Mouse (Mus musculus) cerebellum, adult 11-12 months (tissue): Measurements from ENCODE around the gene H2-Q7.
"Not testable (repeated sequence)": the region's sequence is repeated elsewhere in the genome, so short reads cannot be mapped to it uniquely, and the experiment has no call there.

Source experiments
- DNase-seq: peaks from one replicate; pipeline ENCODE4 v3.0.0; 2022

Gene H2-Q7

GRCm38 (mm10) chr17:35437386-35437936, 1.5 kb upstream of the H2-Q7 start:
- DNase-seq = not testable (repeated sequence)

DNA sequence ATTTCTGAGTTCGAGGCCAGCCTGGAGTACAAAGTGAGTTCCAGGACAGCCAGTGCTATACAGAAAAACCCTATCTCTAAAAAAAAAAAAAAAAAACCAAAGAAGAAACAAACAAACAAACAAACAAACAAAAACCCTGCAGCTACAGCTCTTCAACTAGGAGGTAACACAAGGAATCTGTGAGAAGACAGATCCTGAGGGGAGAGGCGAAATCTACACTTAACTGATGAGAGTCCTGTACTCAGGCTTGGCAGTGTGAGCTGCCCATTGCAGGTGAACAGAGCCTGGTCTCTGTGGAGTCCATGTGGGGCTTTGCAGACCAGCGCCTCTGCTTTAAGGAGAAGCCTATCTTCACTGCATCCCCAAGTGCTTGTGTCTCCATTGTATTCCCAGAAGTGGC, 560 bp upstream of the H2-Q7 start:
- DNase-seq = not testable (repeated sequence)

GRCm38 (mm10) chr17:35439295-35439747, 366 bp downstream of the H2-Q7 start:
- not testable (repeated sequence) for DNase-seq

DNA sequence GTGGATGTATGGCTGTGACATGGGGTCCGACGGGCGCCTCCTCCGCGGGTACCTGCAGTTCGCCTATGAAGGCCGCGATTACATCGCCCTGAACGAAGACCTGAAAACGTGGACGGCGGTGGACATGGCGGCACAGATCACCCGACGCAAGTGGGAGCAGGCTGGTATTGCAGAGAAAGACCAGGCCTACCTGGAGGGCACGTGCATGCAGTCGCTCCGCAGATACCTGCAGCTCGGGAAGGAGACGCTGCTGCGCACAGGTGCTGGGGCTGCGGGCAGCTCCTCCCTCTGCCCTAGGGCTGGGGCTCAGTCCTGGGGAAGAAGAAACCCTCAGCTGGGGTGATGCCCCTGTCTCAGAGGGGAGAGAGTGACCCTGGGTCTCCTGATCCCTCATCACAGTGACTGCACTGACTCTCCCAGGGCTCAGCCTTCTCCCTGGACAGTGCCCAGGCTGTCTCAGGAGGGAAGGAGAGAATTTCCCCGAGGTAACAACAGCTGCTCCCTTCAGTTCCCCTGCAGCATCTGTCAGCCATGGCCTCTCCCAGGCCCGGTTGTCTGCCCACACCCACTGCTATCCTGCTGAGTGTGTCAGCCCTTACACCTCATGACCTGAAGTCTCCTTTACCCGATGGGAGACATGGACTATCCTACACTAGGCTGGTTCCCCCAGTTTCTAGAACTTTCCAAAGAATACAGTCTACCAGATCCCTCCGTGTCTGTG, 1.1 kb downstream of the H2-Q7 start:
- DNase-seq = not testable (repeated sequence)

- DNase-seq = not testable (repeated sequence)
Observed at GRCm38 (mm10) chr17:35442376-35442775, 3.4 kb downstream of the H2-Q7 start.

DNA sequence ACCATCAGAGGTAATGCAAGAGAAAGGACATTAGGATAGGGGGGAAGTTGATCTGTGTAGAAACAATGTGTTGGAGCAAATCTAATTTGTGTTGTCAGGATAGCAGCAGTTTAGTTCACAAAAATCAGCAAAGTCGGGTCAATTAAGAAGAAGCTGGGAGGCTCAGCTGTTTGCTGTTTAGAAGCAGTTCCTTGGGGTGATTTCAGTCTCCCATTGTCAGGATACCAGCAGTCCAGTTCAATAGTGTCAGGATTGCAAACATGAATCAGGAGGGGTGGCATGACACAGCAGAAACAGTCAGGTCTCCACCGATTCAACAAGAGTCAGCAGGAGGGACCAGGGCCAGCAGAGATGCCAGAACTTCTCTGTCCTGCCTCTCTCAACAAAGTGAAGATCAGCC, 5.6 kb downstream of the H2-Q7 start:
- not testable (repeated sequence) for DNase-seq

- not testable (repeated sequence) for DNase-seq
Observed at GRCm38 (mm10) chr17:35458247-35458646, 19.3 kb downstream of the H2-Q7 start.

DNA sequence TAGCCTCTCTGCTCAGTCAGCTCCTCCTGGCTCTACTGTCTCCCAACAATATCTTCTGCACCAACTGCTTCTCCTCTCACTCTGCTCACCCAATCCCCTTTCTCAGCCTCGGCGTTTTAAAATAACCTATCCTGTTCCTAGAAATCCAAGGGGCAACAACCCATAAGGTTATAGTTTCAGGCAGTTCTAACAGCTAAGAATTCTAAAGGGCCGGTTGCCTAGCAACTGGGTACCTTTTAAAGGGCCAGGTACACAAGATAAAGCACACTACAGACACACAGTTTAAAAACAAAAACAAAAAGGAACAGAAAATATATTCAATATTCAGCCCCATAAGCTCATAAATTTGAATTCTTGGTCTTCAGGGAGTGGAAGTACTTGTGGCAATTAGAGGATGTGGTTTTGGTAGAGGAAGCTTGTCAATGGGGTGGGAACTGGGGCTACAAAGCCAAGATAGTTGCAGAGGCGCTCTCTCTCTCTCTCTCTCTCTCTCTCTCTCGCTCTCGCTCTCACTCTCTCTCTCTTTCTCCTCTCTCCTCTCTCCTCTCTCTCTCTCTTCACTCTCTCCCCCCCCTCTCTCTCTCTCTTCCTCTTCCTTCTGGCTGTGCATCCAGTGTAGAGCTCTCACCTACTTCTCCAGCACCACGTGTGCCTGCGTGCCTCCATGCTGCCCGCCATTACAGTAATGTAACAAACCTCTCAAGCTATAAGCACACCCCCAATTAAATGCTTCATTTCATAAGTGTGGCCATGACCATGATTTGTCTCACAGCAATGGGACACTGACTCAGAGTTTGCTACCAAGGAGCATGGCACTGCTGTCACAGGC, 21.8 kb downstream of the H2-Q7 start:
- DNase-seq = not testable (repeated sequence)

GRCm38 (mm10) chr17:35465651-35466050, 26.7 kb downstream of the H2-Q7 start:
- DNase-seq = not testable (repeated sequence)

DNA sequence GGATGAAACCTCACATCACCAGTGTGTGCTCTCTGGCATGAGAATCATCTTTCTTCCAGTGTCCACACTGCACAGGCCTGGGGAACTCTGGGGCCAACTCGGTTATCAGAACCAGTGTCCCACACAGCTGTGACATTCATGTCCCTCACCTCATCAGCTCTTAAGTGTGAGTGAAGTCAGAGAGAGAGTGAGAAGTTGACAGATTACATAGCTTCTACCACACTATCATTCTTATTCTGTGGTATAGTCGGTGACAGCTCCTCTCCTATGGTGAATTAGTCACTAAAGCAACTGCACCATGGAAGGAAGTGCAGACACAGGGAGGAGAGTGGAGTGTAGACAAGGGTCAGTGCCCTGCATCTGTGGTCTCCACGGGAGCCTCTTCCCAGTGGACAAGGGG, 30.0 kb downstream of the H2-Q7 start:
- DNase-seq = not testable (repeated sequence)

- no peak for DNase-seq
Observed at GRCm38 (mm10) chr17:35469842-35470751, 31.1 kb downstream of the H2-Q7 start, which contains the start of gene H2-Q10. H2-Q10 (plus strand) TSS chr17:35470089.

- no peak for DNase-seq
Observed at GRCm38 (mm10) chr17:35484066-35484465, 45.1 kb downstream of the H2-Q7 start.

DNA sequence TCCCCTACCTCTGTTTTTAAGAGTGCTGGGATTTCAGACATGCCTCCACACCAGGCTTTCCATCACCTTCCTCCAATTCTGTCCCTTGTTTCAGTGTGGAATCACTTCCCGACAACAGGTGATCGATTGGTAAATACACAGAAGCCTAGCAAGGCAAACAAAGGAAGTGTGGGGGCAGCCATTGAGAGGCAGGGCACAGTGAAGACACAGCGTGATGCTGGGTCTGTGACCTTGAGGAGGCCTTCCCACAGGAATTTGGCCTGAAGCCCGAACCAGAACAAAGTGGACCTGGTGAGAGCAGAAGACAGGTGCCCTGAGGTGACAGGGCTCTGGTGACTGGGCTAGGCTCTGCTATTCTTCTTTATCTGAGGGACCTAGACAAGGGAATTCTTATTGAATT, 46.7 kb downstream of the H2-Q7 start:
- no peak for DNase-seq

- DNase-seq = no peak
Observed at GRCm38 (mm10) chr17:35486726-35487125, 47.8 kb downstream of the H2-Q7 start.

DNA sequence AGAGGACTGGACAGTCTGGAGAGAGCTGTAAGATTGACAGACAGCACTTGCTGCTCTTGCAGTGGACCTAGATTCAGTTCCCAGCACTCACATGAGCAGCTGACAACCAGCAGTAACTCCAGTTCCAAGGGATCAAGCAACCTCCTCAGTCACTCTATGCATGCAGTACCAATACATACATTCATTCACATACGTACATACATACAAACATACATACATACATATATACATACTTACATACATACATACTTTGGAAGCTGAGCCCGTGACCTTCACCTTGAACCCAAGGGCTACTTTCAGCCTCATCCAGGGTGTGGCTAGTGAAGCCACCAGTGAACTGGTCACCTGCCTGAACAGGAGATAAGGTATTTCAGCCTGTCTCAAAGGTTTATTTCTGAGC, 49.1 kb downstream of the H2-Q7 start:
- no peak for DNase-seq

DNA sequence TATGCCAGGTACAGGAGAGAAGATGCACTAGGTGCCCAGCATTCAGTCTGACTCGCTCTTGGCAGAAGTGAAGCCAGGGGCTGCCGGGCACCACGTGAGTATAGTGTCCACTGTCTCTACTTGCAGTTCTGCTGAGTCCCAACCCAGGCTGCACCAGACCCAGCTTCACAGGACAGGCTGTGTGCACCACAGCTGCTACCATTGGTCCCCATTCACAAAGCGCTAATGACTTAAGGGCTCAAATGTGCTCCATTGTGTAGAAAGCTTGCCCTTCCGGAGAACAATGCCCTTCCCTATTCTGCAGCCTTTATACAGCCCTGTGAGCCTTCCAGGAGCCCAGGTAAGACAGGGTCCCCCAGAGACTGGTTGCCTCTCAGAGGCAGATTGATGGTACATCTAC, 51.4 kb downstream of the H2-Q7 start:
- DNase-seq = no peak
